Mouse (Mus musculus) ES-E14 (cell line): ENCODE data around the gene Kif26a.

Experiments
- CHD2 ChIP-seq: IDR thresholded peaks from 2 replicates; pipeline ENCODE4 v1.6.1; 2014; ENCODE audit warnings: mild to moderate bottlenecking, low read depth, low read length, inconsistent platforms
- ZC3H11A ChIP-seq: IDR thresholded peaks from 2 replicates; pipeline ENCODE4 v1.6.1; 2012; ENCODE audit warnings: low read depth, mild to moderate bottlenecking, inconsistent platforms, low read length, borderline replicate concordance
- ZNF384 ChIP-seq: IDR thresholded peaks from 2 replicates; pipeline ENCODE4 v1.6.1; 2012; ENCODE audit warnings: low read depth, low read length, inconsistent platforms

GRCm38 (mm10) chr12:112229084-112229483 is 83.1 kb downstream of the Kif26a start:
- TF ChIP-seq ZC3H11A, result no peak
- TF ChIP-seq CHD2, result no peak
- TF ChIP-seq ZNF384, result no peak
